Mouse (Mus musculus) brain, embryonic 14.5 days (tissue): ENCODE measurements around the gene Zfp768.

Experiments used
- CTCF ChIP-seq: fragments of 200-500 bp; IDR thresholded peaks from 2 replicates; pipeline ENCODE4 v1.5.1; 2012; ENCODE audit warnings: inconsistent platforms, mild to moderate bottlenecking, moderate library complexity, borderline replicate concordance; ENCODE audit not compliant: insufficient read depth, insufficient read length; ENCODE audit errors: extremely low read depth
- POLR2A ChIP-seq: fragments of 200-500 bp; IDR thresholded peaks from 2 replicates; pipeline ENCODE4 v1.6.1; 2012; ENCODE audit warnings: mild to moderate bottlenecking, inconsistent platforms, borderline replicate concordance; ENCODE audit not compliant: poor library complexity, insufficient read depth, insufficient read length, severe bottlenecking; ENCODE audit errors: extremely low read depth

- no peak for TF ChIP-seq CTCF
- TF ChIP-seq POLR2A = no peak
Measured at GRCm38 (mm10) chr7:127345092-127345491, 297 bp downstream of the Zfp768 start.
